Mouse (Mus musculus) cerebellum, adult 2 months (tissue): ENCODE results near the gene Myh7b.

Source experiments
- CTCF ChIP-seq: fragments of 200-500 bp; IDR thresholded peaks from 2 replicates; pipeline ENCODE4 v1.5.1; 2011; ENCODE audit warnings: low read depth, mild to moderate bottlenecking, control low read depth, low read length, moderate library complexity, borderline replicate concordance; ENCODE audit not compliant: insufficient read depth
- POLR2A ChIP-seq: fragments of 200-500 bp; IDR thresholded peaks from 2 replicates; pipeline ENCODE4 v1.6.1; 2011; ENCODE audit warnings: low read length, control low read depth, borderline replicate concordance; ENCODE audit not compliant: insufficient read depth

DNA sequence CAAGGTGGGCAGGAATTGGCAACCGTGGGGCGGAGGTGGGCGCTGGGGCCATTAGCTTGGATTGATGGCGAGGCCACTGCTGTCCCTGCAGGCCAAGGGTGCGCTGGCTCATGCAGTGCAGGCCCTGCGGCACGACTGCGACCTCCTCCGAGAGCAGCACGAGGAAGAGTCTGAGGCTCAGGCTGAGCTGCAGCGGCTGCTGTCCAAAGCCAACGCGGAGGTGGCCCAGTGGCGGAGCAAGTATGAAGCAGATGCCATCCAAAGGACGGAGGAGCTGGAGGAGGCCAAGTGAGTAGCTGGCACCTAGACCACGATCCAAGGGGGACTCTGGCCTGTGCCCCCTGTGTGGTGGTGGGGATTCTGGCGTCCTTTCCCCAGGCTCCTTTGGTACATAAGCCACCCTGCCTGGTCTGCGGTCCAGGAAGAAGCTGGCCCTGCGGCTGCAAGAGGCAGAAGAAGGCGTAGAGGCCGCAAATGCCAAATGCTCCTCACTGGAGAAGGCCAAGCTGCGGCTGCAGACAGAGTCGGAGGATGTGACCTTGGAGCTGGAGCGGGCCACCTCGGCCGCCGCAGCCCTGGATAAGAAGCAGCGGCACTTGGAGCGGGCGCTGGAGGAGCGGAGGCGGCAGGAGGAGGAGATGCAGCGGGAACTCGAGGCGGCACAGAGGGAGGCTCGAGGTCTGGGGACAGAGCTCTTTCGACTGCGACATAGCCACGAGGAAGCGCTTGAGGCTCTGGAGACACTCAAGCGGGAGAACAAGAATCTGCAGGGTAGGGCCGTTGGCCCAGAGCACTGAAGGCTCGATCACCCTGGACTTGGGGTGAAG, 19.8 kb downstream of the Myh7b start:
- no peak for TF ChIP-seq POLR2A
- TF ChIP-seq CTCF = no peak
